Mouse (Mus musculus) erythroblast, adult 5-6 weeks (primary cell): ENCODE results near the gene Ifitm5. TPM values are rescaled to one million over a fixed set of nuclear protein-coding genes. Genes with fewer than 3 reads are reported as not detected.
A peak's percentile ranks its signal among the peaks of the same experiment; 100 is the strongest.

Experiments
- ATAC-seq: replicated peaks from 2 replicates; pipeline ENCODE4 v1.8.0; 2016; ENCODE audit warnings: moderate number of reproducible peaks, mild to moderate bottlenecking, moderate TSS enrichment, inconsistent platforms; ENCODE audit not compliant: poor library complexity, low FRiP score, severe bottlenecking
- total RNA-seq, 2 experiments: library from RNA; stranded (forward) in 1 of 2; stranded (reverse) in 1 of 2; fragments of 150-400 nt in 1 of 2; fragments of 200-764, 138-1000 nt in 1 of 2; gene quantifications; 2 replicates each; pipeline versions ENCODE4 v1.2.3 to v1.2.4; 2015 to 2017; ENCODE audit warnings: low replicate concordance in 2 of 2

Ifitm5 gene
- total RNA-seq, 2 experiments from 2014 or later = 1.5 TPM; not detected in 1

DNA sequence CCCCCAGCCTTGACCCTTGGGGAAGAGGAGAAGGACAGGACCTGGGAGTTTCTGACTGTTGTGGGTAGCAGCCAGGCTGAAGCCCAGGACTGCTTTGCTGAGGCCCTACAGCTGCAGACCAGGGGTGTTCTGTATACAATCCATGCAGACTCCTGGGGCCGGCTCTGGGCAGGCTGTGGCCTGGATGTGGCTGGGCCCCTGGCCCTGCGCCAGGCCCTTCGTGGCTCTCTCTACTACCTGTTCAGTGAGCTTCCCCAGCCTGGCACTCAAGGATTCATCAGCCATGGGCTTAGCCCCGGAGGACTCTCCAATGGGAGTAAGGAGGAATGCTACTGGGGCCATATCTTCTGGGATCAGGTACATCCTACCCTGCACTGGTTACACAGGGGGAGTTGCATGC is 6.7 kb downstream of the Ifitm5 start:
- no peak for ATAC-seq

DNA sequence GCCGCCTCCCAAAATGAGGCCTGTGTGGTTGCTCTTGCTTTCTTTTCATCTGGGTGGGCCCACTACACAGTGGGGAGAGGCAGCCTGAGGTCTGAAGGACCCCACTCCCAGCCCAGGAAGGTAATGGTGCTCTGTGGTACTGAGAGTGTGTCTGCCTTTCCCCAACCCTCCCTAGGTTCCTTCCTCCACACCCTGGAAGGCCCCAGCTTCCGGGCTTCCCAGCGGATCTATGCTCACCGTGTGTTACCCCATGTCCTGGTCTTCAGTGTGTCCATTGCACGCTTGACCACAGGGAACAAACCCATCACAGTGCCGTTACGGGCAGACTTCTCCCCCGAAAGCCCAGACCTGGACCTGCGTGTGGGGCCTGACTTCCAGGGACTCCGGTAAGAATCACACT is 7.3 kb downstream of the Ifitm5 start:
- no peak for ATAC-seq

DNA sequence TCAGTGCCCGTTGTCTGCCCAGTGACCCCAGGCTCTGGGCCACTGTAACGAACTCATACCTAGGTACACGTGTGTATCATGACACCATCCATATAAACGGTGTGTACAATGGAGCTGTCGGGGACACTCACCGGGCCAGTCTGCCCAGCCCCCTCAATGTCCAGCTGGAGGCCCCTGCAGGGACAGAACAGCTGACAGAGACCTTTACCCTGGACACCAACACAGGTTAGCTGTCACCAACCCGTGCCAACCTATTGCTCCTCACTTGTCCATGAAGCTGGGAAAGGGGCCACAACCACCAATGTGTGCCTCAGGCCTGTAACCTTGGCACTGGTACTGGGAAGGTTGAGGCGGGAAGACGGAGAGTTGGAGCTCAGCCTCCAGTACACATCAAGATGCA is 7.8 kb downstream of the Ifitm5 start:
- no peak for ATAC-seq

DNA sequence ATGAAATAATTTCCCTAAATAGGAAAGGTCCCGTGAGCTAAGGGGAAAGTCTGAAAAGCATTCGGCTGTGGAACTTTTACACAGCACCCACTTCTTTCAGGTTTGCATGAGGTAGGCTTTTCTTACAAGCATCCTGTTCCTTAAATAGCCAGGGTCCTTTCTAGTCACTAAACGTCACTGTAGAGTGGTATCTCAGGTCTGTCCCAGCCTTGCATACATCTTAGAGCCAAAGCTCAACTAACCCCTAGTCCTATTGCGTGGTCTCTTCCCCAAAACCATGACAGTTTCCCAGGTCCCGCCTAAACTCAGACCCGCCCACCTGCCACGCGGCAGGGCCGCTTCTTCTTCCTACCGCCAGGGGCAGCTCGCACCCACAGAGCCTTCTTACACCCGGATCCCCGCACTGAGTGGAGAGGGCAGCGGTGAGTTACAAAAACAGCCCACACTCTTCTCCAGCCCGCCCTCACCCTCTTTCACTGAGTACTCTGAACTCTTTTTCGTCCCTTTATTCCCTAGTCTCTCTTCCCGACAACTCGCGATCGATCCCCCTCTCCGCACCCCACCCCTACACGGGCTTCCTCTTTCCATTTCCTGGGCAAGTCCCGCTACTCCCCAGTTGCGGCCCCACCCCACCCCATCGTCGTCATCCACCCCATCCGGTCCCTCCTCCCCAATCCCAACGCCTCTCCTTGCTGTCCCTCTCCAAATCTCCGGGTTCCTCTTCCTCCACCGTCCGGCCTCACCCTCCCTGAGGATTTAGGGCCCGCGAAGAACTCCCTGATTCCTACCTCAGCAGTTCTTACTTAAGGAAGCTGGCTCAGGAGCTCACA is 8.7 kb downstream of the Ifitm5 start, which contains the start of gene Pgghg:
Pgghg (plus strand) TSS at position 170 of the 830 bp plus-strand sequence.
- peak; percentile 94 for ATAC-seq

DNA sequence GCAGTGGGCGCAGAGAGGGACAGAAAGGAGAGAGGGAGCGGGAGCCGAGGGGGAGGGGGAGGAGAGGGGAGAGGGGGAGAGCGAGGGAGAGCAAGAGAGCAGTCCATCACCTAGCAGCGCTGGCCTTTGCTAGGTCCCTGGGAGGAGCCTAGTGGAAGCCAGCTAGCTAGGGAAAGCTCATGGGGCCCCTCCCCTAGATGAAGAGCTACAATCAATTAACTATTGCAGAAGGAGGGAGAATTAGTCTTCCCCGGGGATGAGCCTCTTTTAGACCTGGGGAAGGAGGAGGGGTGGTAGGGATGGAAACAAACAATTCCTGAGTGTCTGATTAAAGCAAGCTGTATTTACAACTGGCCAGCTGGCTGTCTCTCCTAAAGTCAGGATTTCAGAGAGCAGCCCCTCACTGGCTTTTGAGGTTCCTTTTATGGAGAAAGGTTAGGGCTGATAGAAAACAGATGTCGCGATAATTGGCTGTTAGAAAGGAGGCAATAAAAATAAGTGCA is 10.4 kb downstream of the Ifitm5 start:
- ATAC-seq = no peak

DNA sequence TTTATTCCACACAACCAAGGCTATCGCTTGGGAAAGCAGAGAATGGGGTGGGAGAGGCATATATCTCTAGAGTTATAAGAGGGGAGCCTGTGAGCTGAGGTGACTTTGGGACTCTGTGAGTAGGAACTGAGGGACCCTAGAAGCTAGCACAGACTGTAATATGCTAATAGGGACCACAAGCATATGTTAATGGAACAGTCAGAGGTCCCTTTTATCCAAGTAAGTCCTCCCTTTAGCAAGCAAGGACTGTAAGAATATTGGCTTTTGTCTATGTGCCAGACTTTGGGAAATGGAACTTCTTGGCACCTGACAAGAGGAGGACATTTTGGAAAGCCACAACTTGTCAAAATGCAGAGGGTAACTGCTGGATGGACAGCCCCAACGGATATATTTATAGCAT is 11.2 kb downstream of the Ifitm5 start:
- ATAC-seq = no peak

DNA sequence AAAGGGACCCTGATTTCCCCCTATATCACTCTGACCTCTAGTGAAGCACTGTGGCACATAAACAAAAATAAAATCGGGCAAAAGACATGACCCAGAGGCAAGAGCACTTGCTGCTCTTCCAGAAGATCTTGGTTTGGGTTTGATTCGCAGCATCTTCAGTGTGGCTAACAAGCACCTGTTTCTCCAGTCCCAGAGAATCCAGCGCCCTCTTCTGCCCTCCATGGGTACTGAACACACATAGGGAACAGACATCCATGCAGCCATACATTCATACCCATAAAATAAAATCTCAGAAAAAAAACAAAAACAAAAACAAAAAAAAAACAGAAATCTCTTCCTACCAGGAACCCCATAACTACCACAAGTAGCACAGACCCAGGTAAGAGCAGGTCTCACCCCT is 11.7 kb downstream of the Ifitm5 start:
- ATAC-seq = no peak

DNA sequence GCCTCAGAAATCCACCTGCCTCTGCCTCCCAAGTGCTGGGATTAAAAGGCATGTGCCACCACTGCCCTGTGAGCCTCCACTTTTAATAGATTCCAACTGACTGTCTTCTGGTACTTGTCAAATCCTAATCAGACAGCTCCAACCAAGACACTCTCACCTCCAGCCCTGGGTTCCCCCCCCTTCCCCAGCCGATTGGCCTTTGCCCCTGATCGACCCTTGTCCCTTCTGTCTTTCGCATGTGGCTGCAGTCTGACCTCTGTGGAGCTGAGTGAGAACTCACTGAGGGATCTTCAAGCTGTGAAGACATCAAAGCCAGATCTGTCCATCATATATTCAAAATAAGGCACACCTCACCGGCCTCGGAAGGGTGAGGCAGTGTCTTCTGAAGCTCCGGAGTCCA is 22.9 kb downstream of the Ifitm5 start:
- ATAC-seq = no peak

DNA sequence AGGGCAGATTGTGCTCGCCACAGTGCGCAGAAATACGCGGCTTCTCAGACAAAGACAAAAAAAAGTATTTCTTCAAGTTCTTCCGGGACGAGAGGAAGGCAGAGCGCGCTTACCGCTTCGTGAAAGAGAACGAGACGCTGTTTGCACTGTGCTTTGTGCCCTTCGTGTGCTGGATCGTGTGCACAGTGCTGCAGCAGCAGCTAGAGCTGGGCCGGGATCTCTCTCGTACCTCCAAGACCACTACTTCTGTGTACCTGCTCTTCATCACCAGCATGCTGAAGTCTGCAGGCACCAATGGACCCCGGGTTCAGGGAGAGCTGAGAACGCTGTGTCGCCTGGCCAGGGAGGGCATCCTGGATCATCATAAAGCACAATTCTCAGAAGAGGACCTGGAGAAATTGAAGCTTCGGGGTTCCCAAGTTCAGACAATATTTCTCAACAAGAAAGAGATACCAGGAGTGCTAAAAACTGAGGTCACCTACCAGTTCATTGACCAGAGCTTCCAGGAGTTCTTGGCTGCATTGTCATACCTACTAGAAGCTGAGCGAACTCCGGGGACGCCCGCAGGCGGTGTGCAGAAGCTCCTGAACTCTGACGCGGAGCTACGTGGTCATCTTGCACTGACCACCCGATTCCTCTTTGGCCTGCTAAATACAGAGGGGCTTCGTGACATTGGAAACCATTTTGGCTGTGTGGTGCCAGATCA is 26.9 kb downstream of the Ifitm5 start:
- ATAC-seq = no peak

DNA sequence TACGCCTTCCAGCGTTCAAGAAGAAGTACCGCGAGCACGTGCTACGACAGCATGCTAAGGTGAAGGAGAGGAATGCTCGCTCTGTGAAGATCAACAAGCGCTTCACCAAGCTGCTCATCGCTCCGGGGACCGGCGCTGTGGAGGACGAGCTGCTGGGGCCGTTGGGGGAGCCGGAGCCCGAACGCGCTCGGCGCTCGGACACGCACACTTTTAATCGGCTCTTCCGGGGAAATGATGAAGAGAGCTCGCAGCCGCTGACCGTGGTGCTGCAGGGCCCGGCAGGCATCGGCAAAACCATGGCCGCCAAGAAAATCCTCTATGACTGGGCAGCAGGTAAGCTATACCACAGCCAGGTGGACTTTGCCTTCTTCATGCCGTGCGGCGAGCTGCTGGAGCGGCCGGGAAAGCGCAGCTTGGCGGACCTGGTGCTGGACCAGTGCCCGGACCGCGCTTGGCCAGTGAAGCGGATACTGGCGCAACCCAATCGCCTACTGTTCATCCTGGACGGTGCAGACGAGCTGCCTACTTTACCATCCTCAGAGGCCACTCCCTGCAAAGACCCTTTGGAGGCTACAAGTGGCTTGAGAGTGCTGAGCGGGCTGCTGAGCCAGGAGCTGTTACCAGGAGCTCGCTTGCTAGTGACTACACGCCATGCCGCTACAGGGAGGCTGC is 27.6 kb downstream of the Ifitm5 start:
- no peak for ATAC-seq

DNA sequence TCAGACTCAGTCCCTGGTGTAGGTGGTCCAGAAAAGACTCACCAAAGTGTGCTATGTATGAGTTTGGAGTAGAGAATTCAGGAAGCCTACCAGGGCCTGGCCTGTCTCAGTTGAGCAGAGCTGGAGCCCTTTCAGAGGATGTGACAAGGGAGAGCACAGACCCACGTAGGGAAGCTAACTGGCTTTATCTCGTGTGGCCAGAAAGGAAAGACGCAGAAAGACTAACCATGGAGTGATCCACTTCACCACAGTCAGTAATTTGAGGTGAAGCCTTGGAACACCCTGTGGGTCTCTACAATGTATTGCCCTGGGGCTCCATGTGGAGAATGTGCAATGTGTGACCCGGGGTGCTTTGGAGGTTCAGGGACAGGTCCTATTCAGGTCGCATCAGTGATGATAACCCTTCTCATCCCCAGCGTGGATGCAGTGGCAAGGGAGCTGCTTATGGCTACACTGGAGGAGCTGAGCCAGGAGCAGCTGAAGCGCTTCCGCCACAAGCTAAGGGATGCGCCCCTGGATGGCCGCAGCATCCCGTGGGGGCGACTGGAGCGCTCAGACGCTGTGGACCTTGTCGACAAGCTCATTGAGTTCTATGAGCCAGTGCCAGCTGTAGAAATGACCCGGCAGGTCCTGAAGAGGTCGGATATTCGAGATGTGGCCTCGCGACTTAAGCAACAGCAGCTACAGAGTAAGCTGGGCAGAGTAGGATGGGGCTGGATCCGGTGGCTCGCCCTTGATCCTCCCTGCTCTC is 28.7 kb downstream of the Ifitm5 start:
- ATAC-seq = no peak

DNA sequence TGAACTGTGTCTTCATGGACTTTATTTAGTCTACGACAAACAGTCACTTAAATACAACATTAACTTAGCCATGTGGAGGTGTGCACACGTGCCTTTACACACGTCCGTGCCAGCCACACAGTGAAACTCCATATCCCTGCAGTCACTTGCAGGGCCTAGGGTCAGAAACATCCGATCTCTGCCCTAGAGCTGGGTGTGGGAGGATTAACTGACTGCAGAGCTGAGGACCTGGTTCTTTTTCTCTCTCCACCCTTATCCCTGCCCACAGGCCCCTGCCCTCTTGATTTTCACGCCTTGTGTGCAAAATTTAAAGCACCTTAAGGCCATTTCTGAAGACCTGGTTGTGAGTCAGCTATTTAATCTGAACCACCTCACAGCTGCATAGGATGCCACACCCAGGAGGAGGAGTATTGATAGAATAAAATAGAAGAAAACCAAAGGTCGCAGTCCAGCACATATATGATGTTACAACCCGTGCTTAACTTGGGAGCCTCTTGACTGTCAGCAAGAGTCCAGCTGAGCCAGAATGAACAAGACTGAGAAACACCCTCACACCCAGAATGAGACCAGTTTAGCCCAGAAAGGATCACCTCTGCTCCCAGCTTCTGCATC is 29.6 kb downstream of the Ifitm5 start, which contains the start of gene Nlrp6:
Nlrp6 (plus strand) TSS at position 485 of the 612 bp plus-strand sequence.
- no peak for ATAC-seq

DNA sequence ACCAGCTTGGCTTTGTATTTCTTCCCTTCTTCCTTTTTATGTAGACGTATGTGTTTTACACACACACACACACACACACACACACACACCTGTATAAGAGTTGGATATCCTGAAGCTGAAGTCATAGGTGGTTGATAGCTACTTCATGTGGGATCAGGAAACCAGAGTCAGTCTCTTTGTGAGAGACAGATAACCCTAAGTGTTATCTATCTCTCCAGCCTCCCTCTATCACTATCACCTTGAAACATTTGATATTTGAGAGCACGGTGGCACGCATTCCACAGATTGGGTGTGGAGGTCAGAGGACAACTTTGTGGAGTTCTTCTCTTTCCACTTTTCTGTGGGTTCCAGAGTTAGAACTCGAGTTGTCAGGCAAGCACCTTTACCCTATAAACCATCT is 30.2 kb downstream of the Ifitm5 start:
- ATAC-seq = no peak

DNA sequence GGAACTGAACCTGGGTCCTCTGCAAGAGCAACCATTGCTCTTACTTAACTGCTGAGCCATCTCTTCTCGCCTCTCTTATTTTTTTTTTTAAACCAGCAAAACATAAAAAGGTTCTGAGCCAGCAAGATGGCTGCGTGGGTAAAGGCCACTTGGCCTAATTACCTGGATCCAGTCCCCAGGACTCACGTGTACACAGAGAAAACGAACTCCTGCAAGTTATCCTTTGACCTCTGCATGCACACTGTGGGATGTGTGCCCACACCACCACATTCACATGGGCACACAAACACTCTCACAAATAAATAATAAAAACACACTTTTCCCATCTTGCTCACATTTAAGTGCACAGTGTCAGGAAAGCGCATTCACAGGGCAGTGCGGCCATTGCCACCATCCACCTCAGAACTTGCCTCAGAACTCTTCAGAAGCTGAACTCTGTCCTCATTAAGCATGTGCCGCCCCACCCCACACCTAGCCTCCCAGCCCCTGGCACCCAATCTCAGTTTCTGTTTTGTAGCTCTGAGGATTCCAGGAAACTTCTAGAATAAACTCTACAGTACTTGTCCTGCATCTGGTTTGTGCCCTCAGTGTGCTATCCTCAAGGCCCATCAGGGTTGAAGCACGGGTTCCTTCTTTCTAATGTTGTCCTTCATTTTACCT is 35.9 kb downstream of the Ifitm5 start:
- no peak for ATAC-seq

DNA sequence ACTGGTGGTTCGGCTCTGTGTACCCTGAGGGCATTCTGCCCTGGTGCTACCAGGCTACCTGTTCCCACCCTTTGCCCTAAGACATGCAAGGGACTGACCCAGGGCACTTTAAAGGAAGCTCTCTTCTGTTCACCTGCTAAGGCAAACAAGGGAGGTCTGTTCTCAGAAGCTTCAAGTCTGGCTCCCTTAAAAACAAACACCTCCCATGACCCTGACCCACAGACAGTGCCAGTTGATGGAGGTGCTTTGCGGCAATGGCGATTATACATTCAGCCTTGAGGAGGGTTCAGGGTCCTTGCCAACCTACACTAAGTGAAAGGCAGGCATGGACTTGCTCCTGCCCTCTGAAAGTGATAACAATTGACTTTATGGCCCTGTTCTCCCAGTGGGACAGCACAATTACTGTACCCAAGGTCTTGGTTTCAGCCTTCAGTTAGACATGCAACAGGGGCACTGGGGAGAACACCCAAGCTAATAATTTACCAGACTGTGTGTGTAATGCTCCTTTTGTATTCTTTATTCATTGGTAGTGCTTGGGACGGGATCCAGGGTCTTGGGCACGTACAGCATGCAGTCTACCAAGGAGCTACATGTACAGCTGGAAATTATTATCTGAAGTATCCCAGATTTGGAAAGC is 37.1 kb downstream of the Ifitm5 start:
- ATAC-seq = no peak

DNA sequence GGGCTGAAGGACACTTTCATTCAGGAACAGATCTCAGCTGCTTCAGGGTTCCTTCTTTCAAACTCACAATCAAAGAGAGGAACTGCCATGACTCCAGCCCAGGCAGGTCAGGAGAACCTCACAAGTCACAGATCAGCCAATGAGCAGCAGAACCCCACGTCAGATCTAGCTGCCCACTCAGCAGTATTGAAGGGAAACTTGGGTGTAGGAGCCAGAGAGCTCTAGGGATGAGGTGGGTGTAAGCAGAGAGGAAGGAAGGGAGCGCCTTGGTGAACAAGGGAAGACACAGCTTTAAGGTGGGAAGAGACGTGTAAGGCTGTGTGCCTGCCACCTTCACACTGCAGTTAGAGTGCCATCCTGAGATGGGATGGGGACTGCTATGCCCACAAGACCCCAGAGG is 37.8 kb downstream of the Ifitm5 start:
- no peak for ATAC-seq

DNA sequence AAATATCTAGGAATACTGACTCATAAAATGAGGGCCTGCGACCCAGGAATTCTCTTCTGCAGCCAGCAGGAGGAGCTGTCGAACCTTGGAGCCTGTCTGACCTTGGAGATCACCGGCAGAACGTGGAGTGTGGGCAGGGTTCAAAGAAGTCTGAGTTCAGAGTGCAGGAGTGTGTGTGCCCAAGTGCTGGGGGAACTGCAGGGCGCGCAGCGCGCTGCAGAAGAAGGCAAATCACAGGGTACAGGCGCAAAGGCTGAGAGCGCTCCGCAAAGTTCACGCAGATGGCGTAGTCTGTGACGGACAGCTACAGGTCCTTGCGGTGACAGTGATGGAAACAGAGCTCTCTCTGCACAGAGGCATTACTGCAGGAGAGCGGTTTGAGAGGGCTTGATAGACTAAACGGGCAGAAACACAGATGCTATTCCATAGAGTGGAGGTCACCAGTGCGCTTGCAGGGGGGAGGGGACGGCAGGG is 41.4 kb downstream of the Ifitm5 start:
- ATAC-seq = peak; percentile 82

DNA sequence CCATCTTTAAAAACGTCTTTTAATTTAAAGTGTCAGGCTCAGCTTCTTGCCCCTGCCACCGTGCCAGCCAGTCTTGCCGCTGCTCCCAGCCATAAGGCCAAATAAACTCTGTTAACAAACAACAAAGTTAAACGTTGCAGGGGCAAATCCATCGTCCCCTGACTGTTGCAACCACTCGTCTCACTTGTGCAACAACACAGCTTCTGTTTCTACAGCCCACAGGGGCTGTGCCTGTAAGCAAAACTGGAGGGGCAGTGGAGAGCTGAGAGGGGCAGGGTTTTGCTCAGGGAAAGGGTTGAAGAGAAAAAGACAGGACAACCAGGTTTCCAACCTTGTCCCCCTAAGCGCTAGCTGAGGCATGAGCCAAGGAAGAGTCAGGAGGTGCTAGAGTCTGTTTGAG is 41.9 kb downstream of the Ifitm5 start:
- ATAC-seq = no peak
